Mouse (Mus musculus) stomach, embryonic 14.5 days (tissue): Measurements from ENCODE around the gene Tspan9. TPM values are rescaled to one million over a fixed set of nuclear protein-coding genes. Genes with fewer than 3 reads are reported as not detected.

Experiments used
- ATAC-seq: fragments of 200-750 bp; cut with Nextera tagmentation; 2 replicates; pipeline ENCODE4 v1.8.0; 2017; ENCODE audit warnings: low read depth, moderate TSS enrichment; ENCODE audit not compliant: insufficient number of reproducible peaks, insufficient read depth, low FRiP score
- H3K27ac ChIP-seq: fragments of 300-500 bp; sonication (generic); 2 replicates; pipeline ENCODE4 v1.5.1; 2014; ENCODE audit warnings: mild to moderate bottlenecking, low read length, moderate library complexity, mixed read lengths
- H3K27me3 ChIP-seq: fragments of 300-500 bp; sonication (generic); 2 replicates; pipeline ENCODE4 v1.6.1; 2014; ENCODE audit warnings: low read length, control low read depth, mixed read lengths; ENCODE audit not compliant: control insufficient read depth, insufficient read depth
- H3K36me3 ChIP-seq: fragments of 300-500 bp; sonication (generic); 2 replicates; pipeline ENCODE4 v1.6.1; 2014; ENCODE audit warnings: mild to moderate bottlenecking, control low read depth, low read length, moderate library complexity, mixed read lengths; ENCODE audit not compliant: control insufficient read depth, insufficient read depth
- H3K4me1 ChIP-seq: fragments of 300-500 bp; sonication (generic); 2 replicates; pipeline ENCODE4 v1.6.1; 2014; ENCODE audit warnings: low read length, control low read depth, mixed read lengths; ENCODE audit not compliant: control insufficient read depth, insufficient read depth
- H3K4me2 ChIP-seq: fragments of 300-500 bp; sonication (generic); replicated peaks from 2 replicates; pipeline ENCODE4 v1.6.1; 2014; ENCODE audit warnings: low read depth, low read length, control low read depth
- H3K4me3 ChIP-seq: fragments of 300-500 bp; sonication (generic); 2 replicates; pipeline ENCODE4 v1.5.1; 2014; ENCODE audit warnings: low read depth, low read length, control low read depth
- H3K9ac ChIP-seq: fragments of 300-500 bp; sonication (generic); replicated peaks from 2 replicates; pipeline ENCODE4 v1.6.1; 2014; ENCODE audit warnings: low read depth, mild to moderate bottlenecking, control low read depth, low read length, moderate library complexity, mixed read lengths
- H3K9me3 ChIP-seq: fragments of 300-500 bp; sonication (generic); 2 replicates; pipeline ENCODE4 v1.6.1; 2016; ENCODE audit warnings: low read depth, low read length, control low read depth; ENCODE audit not compliant: control insufficient read depth
- WGBS: fragments of 180-500 bp; shearing (Covaris S2); extraction: QIAGEN DNeasy Blood & Tissue Kit; methylation state at CpG from one replicate; pipeline ENCODE4 v1.1.7; 2014; 5-methylcytosine and 5-hydroxymethylcytosine counted together
- polyA plus RNA-seq: library from polyadenylated mRNA; unstranded; fragments of >200 nt; fragmentation: Nextera tagmentation; extraction: Ambion mirVana; gene quantifications from 2 replicates; pipeline ENCODE4 v1.2.1, GENCODE M21; 2014

The Tspan9 gene
- polyA plus RNA-seq, 1 experiment from 2014 or later = 124 TPM

GRCm38 (mm10) chr6:128028116-128028940, 115.1 kb downstream of the Tspan9 start:
- H3K4me1 ChIP-seq = peaks cover 7% of the 10 kb centered on the region; the same call in 1 of the 2 replicates
- 37% methylated on average over 10 of the region's 10 CpGs for WGBS
- no peak overlapping the region for H3K27ac ChIP-seq
- H3K9me3 ChIP-seq = no peaks in the 10 kb centered on the region
- ATAC-seq = no peak
- H3K4me3 ChIP-seq = no peak overlapping the region
- no peaks in the 10 kb centered on the region; the same call in 1 of the 2 replicates for H3K36me3 ChIP-seq
- H3K9ac ChIP-seq = no peak overlapping the region
- no peak overlapping the region for H3K4me2 ChIP-seq
- no peaks in the 10 kb centered on the region for H3K27me3 ChIP-seq

- H3K9ac ChIP-seq = no peak overlapping the region
- ATAC-seq = no peak
- no peak overlapping the region for H3K27ac ChIP-seq
- H3K9me3 ChIP-seq = no peaks in the 10 kb centered on the region
- peaks cover 24% of the 10 kb centered on the region for H3K4me1 ChIP-seq
- WGBS = 89% methylated on average over 8 of the region's 8 CpGs
- no peaks in the 10 kb centered on the region; the same call in 1 of the 2 replicates for H3K36me3 ChIP-seq
- no peak overlapping the region for H3K4me3 ChIP-seq
- no peaks in the 10 kb centered on the region for H3K27me3 ChIP-seq
- no peak overlapping the region for H3K4me2 ChIP-seq
These were observed 117.4 kb downstream of the Tspan9 start for GRCm38 (mm10) chr6:128025997-128026396.

- 78% methylated on average over 13 of the region's 13 CpGs for WGBS
- H3K27ac ChIP-seq = no peak overlapping the region
- H3K9me3 ChIP-seq = no peaks in the 10 kb centered on the region
- no peak overlapping the region for H3K4me3 ChIP-seq
- H3K36me3 ChIP-seq = no peaks in the 10 kb centered on the region; the same call in 1 of the 2 replicates
- ATAC-seq = no peak
- H3K9ac ChIP-seq = no peak overlapping the region
- H3K4me1 ChIP-seq = peaks cover 25% of the 10 kb centered on the region
- no peak overlapping the region for H3K4me2 ChIP-seq
- H3K27me3 ChIP-seq = no peaks in the 10 kb centered on the region
These were observed 117.8 kb downstream of the Tspan9 start for GRCm38 (mm10) chr6:128025581-128025980.

GRCm38 (mm10) chr6:128022207-128022606, 121.2 kb downstream of the Tspan9 start:
- H3K4me3 ChIP-seq = no peak overlapping the region
- no peak overlapping the region for H3K4me2 ChIP-seq
- no peaks in the 10 kb centered on the region for H3K27me3 ChIP-seq
- 35% methylated on average over 6 of the region's 6 CpGs for WGBS
- peaks cover 26% of the 10 kb centered on the region for H3K4me1 ChIP-seq
- peak overlapping the region; percentile 76 for H3K27ac ChIP-seq
- H3K9me3 ChIP-seq = no peaks in the 10 kb centered on the region
- ATAC-seq = no peak
- H3K36me3 ChIP-seq = no peaks in the 10 kb centered on the region; the same call in 1 of the 2 replicates
- no peak overlapping the region for H3K9ac ChIP-seq

GRCm38 (mm10) chr6:128021931-128022202, 121.5 kb downstream of the Tspan9 start:
- H3K27me3 ChIP-seq = no peaks in the 10 kb centered on the region
- H3K9ac ChIP-seq = 0 out of 2 replicates have a peak overlapping the region, but pooled peaks have one; percentile 6
- peaks cover 26% of the 10 kb centered on the region for H3K4me1 ChIP-seq
- H3K36me3 ChIP-seq = no peaks in the 10 kb centered on the region; the same call in 1 of the 2 replicates
- H3K27ac ChIP-seq = peak overlapping the region; percentile 76
- no peak for ATAC-seq
- no peak overlapping the region for H3K4me2 ChIP-seq
- no peaks in the 10 kb centered on the region for H3K9me3 ChIP-seq
- no peak overlapping the region for H3K4me3 ChIP-seq
- 57% methylated on average over 5 of the region's 5 CpGs for WGBS

- Histone ChIP-seq H3K4me3 (no peak overlapping the region), H3K9ac (0 out of 2 replicates have a peak overlapping the region, but pooled peaks have one; percentile 6), H3K27ac (peak overlapping the region; percentile 76), H3K4me1 (peaks cover 26% of the 10 kb centered on the region), H3K9me3 (no peaks in the 10 kb centered on the region), H3K27me3 (no peaks in the 10 kb centered on the region), H3K36me3 (no peaks in the 10 kb centered on the region; the same call in 1 of the 2 replicates), H3K4me2 (no peak overlapping the region)
- peak; percentile 60 for ATAC-seq
- 34% methylated on average over 6 of the region's 10 CpGs for WGBS
These were observed 122.1 kb downstream of the Tspan9 start for GRCm38 (mm10) chr6:128021106-128021930.

GRCm38 (mm10) chr6:128020521-128021057, 122.8 kb downstream of the Tspan9 start:
- H3K27ac ChIP-seq = peak overlapping the region; percentile 76; the same call in 1 of the 2 replicates
- no peak overlapping the region for H3K4me3 ChIP-seq
- no peak overlapping the region for H3K4me2 ChIP-seq
- ATAC-seq = peak; percentile 39; the same call in 1 of the 2 replicates
- 43% methylated on average over 8 of the region's 8 CpGs for WGBS
- no peaks in the 10 kb centered on the region for H3K27me3 ChIP-seq
- no peaks in the 10 kb centered on the region; the same call in 1 of the 2 replicates for H3K36me3 ChIP-seq
- H3K4me1 ChIP-seq = peaks cover 24% of the 10 kb centered on the region
- H3K9me3 ChIP-seq = no peaks in the 10 kb centered on the region
- H3K9ac ChIP-seq = no peak overlapping the region

GRCm38 (mm10) chr6:128020053-128020452, 123.3 kb downstream of the Tspan9 start:
- Histone ChIP-seq H3K4me3 (no peak overlapping the region), H3K9me3 (no peaks in the 10 kb centered on the region), H3K4me2 (no peak overlapping the region), H3K27me3 (no peaks in the 10 kb centered on the region), H3K4me1 (peaks cover 24% of the 10 kb centered on the region), H3K9ac (no peak overlapping the region), H3K27ac (peak overlapping the region; percentile 53; the same call in 1 of the 2 replicates), H3K36me3 (no peaks in the 10 kb centered on the region; the same call in 1 of the 2 replicates)
- ATAC-seq = no peak
- 63% methylated on average over 4 of the region's 4 CpGs for WGBS
